Mouse (Mus musculus) MEL (cell line): ENCODE measurements around the gene Osbpl10.

Experiments used
- CTCF ChIP-seq, 3 experiments: IDR thresholded peaks in 2 of 3; conservative IDR thresholded peaks in 1 of 3; 2 replicates each; pipeline ENCODE4 v1.5.1; 2011 to 2012; ENCODE audit warnings: low read length in 3 of 3, low read depth in 2 of 3, mild to moderate bottlenecking in 2 of 3, improper control_type of control experiment in 1 of 3, inconsistent platforms in 1 of 3, mixed read lengths in 1 of 3, moderate library complexity in 1 of 3; ENCODE audit not compliant: control insufficient read depth in 1 of 3, insufficient read depth in 1 of 3, poor library complexity in 1 of 3, severe bottlenecking in 1 of 3
- ETS1 ChIP-seq: IDR thresholded peaks from 2 replicates; pipeline ENCODE4 v1.6.1; 2012; ENCODE audit warnings: low read depth, mild to moderate bottlenecking, inconsistent platforms, low read length, improper control_type of control experiment, moderate library complexity
- HCFC1 ChIP-seq: IDR thresholded peaks from 2 replicates; pipeline ENCODE4 v1.6.1; 2012; ENCODE audit warnings: low read depth, mild to moderate bottlenecking, inconsistent platforms, low read length, improper control_type of control experiment, moderate library complexity
- KAT2A ChIP-seq: conservative IDR thresholded peaks from 2 replicates; pipeline ENCODE4 v1.6.1; 2012; ENCODE audit warnings: low read depth, low read length, improper control_type of control experiment, inconsistent platforms
- MAX ChIP-seq: IDR thresholded peaks from 2 replicates; pipeline ENCODE4 v1.6.1; 2011; ENCODE audit warnings: low read length, improper control_type of control experiment
- SIN3A ChIP-seq: IDR thresholded peaks from 2 replicates; pipeline ENCODE4 v1.6.1; 2012; ENCODE audit warnings: low read length, improper control_type of control experiment, inconsistent platforms
- USF1 ChIP-seq: IDR thresholded peaks from 2 replicates; pipeline ENCODE4 v1.6.1; 2014; ENCODE audit warnings: low read depth, mild to moderate bottlenecking, inconsistent platforms, low read length, improper control_type of control experiment, moderate library complexity

- TF ChIP-seq MAX = no peak
- no peak for TF ChIP-seq HCFC1
- no peak for TF ChIP-seq CTCF (IDR thresholded peaks at IDR 0.05 in 2 of 3, conservative IDR thresholded peaks at IDR 0.05 in 1 of 3; ENCODE audit: control insufficient read depth in 1 of 3, insufficient read depth in 1 of 3, low read depth in 2 of 3, low read length in 3 of 3, poor library complexity in 1 of 3, severe bottlenecking in 1 of 3)
- TF ChIP-seq SIN3A = no peak
- no peak for TF ChIP-seq ETS1
- no peak for TF ChIP-seq KAT2A
- no peak for TF ChIP-seq USF1
Measured at GRCm38 (mm10) chr9:115149011-115149756, 170.8 kb downstream of the Osbpl10 start.
